Comparison of ENCODE assay signal across 9 mouse cellular contexts in genomic region chr2:164877376-164878215, GRCm38 (mm10). TPM values are rescaled to one million over a fixed set of nuclear protein-coding genes. Genes with fewer than 3 reads are reported as not detected.
DNase-seq lines count a peak whose midpoint lies in the region; ATAC-seq and TF ChIP-seq lines count a peak whose summit lies in the region.
"Not testable (repeated sequence)": the region's sequence is repeated elsewhere in the genome, so short reads cannot be mapped to it uniquely, and the experiment has no call there.
"Had no signal": no experiment of that assay in that cellular context is flagged by ENCODE, and none has a peak within 500 bp of the region (broad histone marks: within the 10 kb centered on the region; RNA-seq: fewer than 3 reads in every experiment).

No protein-coding gene starts in this region.

- not testable (repeated sequence) for TF ChIP-seq CTCF in ES-Bruce4 (IDR thresholded peaks at IDR 0.05; ENCODE audit: low read depth, low read length); spleen, adult 2 months (IDR thresholded peaks at IDR 0.05; ENCODE audit: extremely low read depth, insufficient read depth, insufficient read length, insufficient replicate concordance)
- peak; percentile 26; the same call in 1 of the 2 replicates for TF ChIP-seq CTCF in gastrocnemius, adult 2 months (IDR thresholded peaks at IDR 0.05)
- peak; percentile 33 for TF ChIP-seq CTCF in kidney, postnatal 0 days (IDR thresholded peaks at IDR 0.05; ENCODE audit: low read depth)
- peak; percentile 22 for TF ChIP-seq CTCF in liver, embryonic 14.5 days (IDR thresholded peaks at IDR 0.05; ENCODE audit: low read depth)

- not testable (repeated sequence) for TF ChIP-seq EP300 in ES-Bruce4 (IDR thresholded peaks at IDR 0.05; ENCODE audit: insufficient read depth, low read depth, low read length); liver, embryonic 14.5 days (IDR thresholded peaks at IDR 0.05; ENCODE audit: low read depth)

- not testable (repeated sequence) for H3K9me3 ChIP-seq in ES-Bruce4 (replicated peaks; ENCODE audit: control insufficient read depth, insufficient read depth, low read length, poor library complexity, severe bottlenecking); embryonic facial prominence, embryonic 12.5 days; hindbrain, embryonic 13.5 days; kidney, postnatal 0 days (replicated peaks; ENCODE audit: low read length); liver, embryonic 14.5 days (ENCODE audit: control insufficient read depth, low read length); midbrain, embryonic 13.5 days

- peak overlapping the region; percentile 85 for H3K4me2 ChIP-seq in embryonic facial prominence, embryonic 12.5 days (replicated peaks)
- peak overlapping the region; percentile 98 for H3K4me2 ChIP-seq in hindbrain, embryonic 13.5 days
- H3K4me2 ChIP-seq in kidney, postnatal 0 days (ENCODE audit: low read length): peak overlapping the region; percentile 93
- H3K4me2 ChIP-seq in liver, embryonic 14.5 days (ENCODE audit: low read depth): peak overlapping the region; percentile 87
- H3K4me2 ChIP-seq in midbrain, embryonic 13.5 days (replicated peaks): peak overlapping the region; percentile 91

- DNase-seq in gastrocnemius, adult 2 months: peak; percentile 11
- not testable (repeated sequence) for DNase-seq in kidney, postnatal 0 days (ENCODE audit: low spot score); liver, embryonic 14.5 days (ENCODE audit: low read depth in 3 of 3, low spot score in 3 of 3); spleen, adult 2 months (ENCODE audit: low read depth in 1 of 2, low spot score in 2 of 2)

- ATAC-seq in embryonic facial prominence, embryonic 12.5 days (ENCODE audit: insufficient number of reproducible peaks, insufficient read depth, low FRiP score, low TSS enrichment); hindbrain, embryonic 13.5 days (ENCODE audit: low FRiP score); kidney, postnatal 0 days (replicated peaks; ENCODE audit: low FRiP score, low read depth); liver, embryonic 14.5 days (ENCODE audit: insufficient read depth); midbrain, embryonic 13.5 days: not testable (repeated sequence)

- not testable (repeated sequence) for TF ChIP-seq POLR2A in ES-Bruce4 (IDR thresholded peaks at IDR 0.05; ENCODE audit: insufficient read depth, low read length); spleen, adult 2 months (IDR thresholded peaks at IDR 0.05; ENCODE audit: low read depth, low read length)

- intact Hi-C loops in gastrocnemius, adult 2 months (cut with DNase I): loop anchor here (2.0 kb wide), 1 partner anchor 45 kb away; the partner anchor contains the start of genes Ctsa and Neurl2

- peak overlapping the region; percentile 96 for H3K9ac ChIP-seq in ES-Bruce4 (ENCODE audit: low read depth, poor library complexity, severe bottlenecking)
- not testable (repeated sequence) for H3K9ac ChIP-seq in embryonic facial prominence, embryonic 12.5 days; hindbrain, embryonic 13.5 days; kidney, postnatal 0 days (ENCODE audit: low read depth, low read length); liver, embryonic 14.5 days (replicated peaks); midbrain, embryonic 13.5 days (replicated peaks)

- H3K36me3 ChIP-seq in ES-Bruce4 (ENCODE audit: control insufficient read depth, insufficient read depth, low read length, poor library complexity, severe bottlenecking); embryonic facial prominence, embryonic 12.5 days; hindbrain, embryonic 13.5 days; kidney, postnatal 0 days (ENCODE audit: insufficient read depth, low read length); liver, embryonic 14.5 days (replicated peaks; ENCODE audit: control insufficient read depth, insufficient read depth, low read depth); midbrain, embryonic 13.5 days; spleen, adult 2 months (ENCODE audit: control insufficient read depth, insufficient read depth, low read length): not testable (repeated sequence)

- peak overlapping the region; percentile 63 for H3K27ac ChIP-seq in ES-Bruce4 (ENCODE audit: insufficient read depth, low read length)
- H3K27ac ChIP-seq in embryonic facial prominence, embryonic 12.5 days; liver, embryonic 14.5 days; midbrain, embryonic 13.5 days: not testable (repeated sequence)
- peak overlapping the region; percentile 100 for H3K27ac ChIP-seq in gastrocnemius, adult 2 months
- peak overlapping the region; percentile 100; the same call in 1 of the 2 replicates for H3K27ac ChIP-seq in hindbrain, embryonic 13.5 days
- peak overlapping the region; percentile 100; the same call in 1 of the 2 replicates for H3K27ac ChIP-seq in kidney, postnatal 0 days
- H3K27ac ChIP-seq in spleen, adult 2 months (ENCODE audit: insufficient read depth, low read length): peak overlapping the region; percentile 84; the same call in 1 of the 2 replicates

- not testable (repeated sequence) for H3K4me1 ChIP-seq in ES-Bruce4 (ENCODE audit: control insufficient read depth, insufficient read depth, low read length)
- peaks cover 22% of the 10 kb centered on the region for H3K4me1 ChIP-seq in embryonic facial prominence, embryonic 12.5 days
- peaks cover 34% of the 10 kb centered on the region for H3K4me1 ChIP-seq in hindbrain, embryonic 13.5 days (replicated peaks)
- H3K4me1 ChIP-seq in kidney, postnatal 0 days (replicated peaks; ENCODE audit: insufficient read depth, low read length): peaks cover 13% of the 10 kb centered on the region
- peaks cover 8 to 18% of the 10 kb centered on the region in 2 experiments for H3K4me1 ChIP-seq in liver, embryonic 14.5 days (replicated peaks; ENCODE audit: control insufficient read depth in 2 of 2, insufficient read depth in 2 of 2, low read length in 1 of 2)
- peaks cover 31% of the 10 kb centered on the region for H3K4me1 ChIP-seq in midbrain, embryonic 13.5 days (replicated peaks)
- H3K4me1 ChIP-seq in spleen, adult 2 months (ENCODE audit: control insufficient read depth, insufficient read depth, insufficient read length): peaks cover 13% of the 10 kb centered on the region; the same call in 1 of the 2 replicates

- H3K4me3 ChIP-seq in ES-Bruce4 (ENCODE audit: low read depth, low read length): peak overlapping the region; percentile 70
- H3K4me3 ChIP-seq in embryonic facial prominence, embryonic 12.5 days: peak overlapping the region; percentile 85; the same call in 1 of the 2 replicates
- H3K4me3 ChIP-seq in gastrocnemius, adult 2 months: peak overlapping the region; percentile 95
- peak overlapping the region; percentile 81 for H3K4me3 ChIP-seq in hindbrain, embryonic 13.5 days
- H3K4me3 ChIP-seq in kidney, postnatal 0 days (replicated peaks; ENCODE audit: low read depth, low read length); spleen, adult 2 months (ENCODE audit: extremely low read depth, insufficient read depth, insufficient read length): not testable (repeated sequence)
- H3K4me3 ChIP-seq in liver, embryonic 14.5 days (ENCODE audit: insufficient read depth in 1 of 2, low read depth in 2 of 2, low read length in 2 of 2): peak overlapping the region; percentile 86 to 88
- H3K4me3 ChIP-seq in midbrain, embryonic 13.5 days (replicated peaks): peak overlapping the region; percentile 77; the same call in 1 of the 2 replicates

- WGBS in embryonic facial prominence, embryonic 12.5 days: 75% methylated on average over 11 of the region's 11 CpGs
- whole genome bisulfite sequencing in hindbrain, embryonic 13.5 days: 72% methylated on average over 11 of the region's 11 CpGs
- WGBS in kidney, postnatal 0 days: 69% methylated on average over 11 of the region's 11 CpGs
- WGBS in liver, embryonic 14.5 days (ENCODE audit: insufficient replicate concordance): 75% methylated on average over 11 of the region's 11 CpGs
- 73% methylated on average over 11 of the region's 11 CpGs for WGBS in midbrain, embryonic 13.5 days
- 71% methylated on average over 11 of the region's 11 CpGs for WGBS in spleen, adult 2 months

- not testable (repeated sequence) for H3K27me3 ChIP-seq in ES-Bruce4 (ENCODE audit: control insufficient read depth, insufficient read depth, low read length, poor library complexity, severe bottlenecking); embryonic facial prominence, embryonic 12.5 days; hindbrain, embryonic 13.5 days; kidney, postnatal 0 days (ENCODE audit: insufficient read depth, low read length); liver, embryonic 14.5 days (ENCODE audit: control insufficient read depth, insufficient read depth, low read length); midbrain, embryonic 13.5 days; spleen, adult 2 months (ENCODE audit: control insufficient read depth, insufficient read depth, low read length)

RNA-seq across cellular contexts. Expression of gene Pcif1, which starts 1.5 kb away (rescaled TPM):
- polyA plus RNA-seq in ES-Bruce4 (2011; ENCODE audit: insufficient read depth, insufficient read length, low read depth, missing spikeins): 30.2 and 30.9 TPM in 2 replicates
- polyA plus RNA-seq in embryonic facial prominence, embryonic 12.5 days (2016; fragmentation: Nextera tagmentation; extraction: Ambion mirVana): 83.0 and 89.9 TPM in 2 replicates
- total RNA-seq in gastrocnemius, adult 2 months (2021): 10 to 100 TPM; 25.6 TPM
- polyA plus RNA-seq in hindbrain, embryonic 13.5 days (2015; fragmentation: Nextera tagmentation; extraction: Ambion mirVana): 87.8 and 95.3 TPM in 2 replicates
- 70.0 and 76.5 TPM in 2 replicates for polyA plus RNA-seq in kidney, postnatal 0 days (2015; fragmentation: Nextera tagmentation; extraction: Ambion mirVana)
- 19.6 and 20.2 TPM in 2 replicates for polyA plus RNA-seq in liver, embryonic 14.5 days (2012; rRNA removed)
- 37.5 and 43.4 TPM in 2 replicates for polyA plus RNA-seq in liver, embryonic 14.5 days (2014; fragmentation: Nextera tagmentation; extraction: Ambion mirVana)
- polyA plus RNA-seq in midbrain, embryonic 13.5 days (2015; fragmentation: Nextera tagmentation; extraction: Ambion mirVana): 98.1 and 108 TPM in 2 replicates
- 33.2 and 36.7 TPM in 2 replicates for polyA plus RNA-seq in spleen, adult 2 months (2012; rRNA removed)

RNA-seq across cellular contexts. Expression of gene Pltp, which starts 20.1 kb away (rescaled TPM):
- polyA plus RNA-seq in ES-Bruce4 (2011; ENCODE audit: insufficient read depth, insufficient read length, low read depth, missing spikeins): 52.4 and 55.9 TPM in 2 replicates
- polyA plus RNA-seq in embryonic facial prominence, embryonic 12.5 days (2016; fragmentation: Nextera tagmentation; extraction: Ambion mirVana): 57.8 and 59.4 TPM in 2 replicates
- total RNA-seq in gastrocnemius, adult 2 months (2021): 10 to 100 TPM; 11.4 to 20.1 TPM
- 123 and 127 TPM in 2 replicates for polyA plus RNA-seq in hindbrain, embryonic 13.5 days (2015; fragmentation: Nextera tagmentation; extraction: Ambion mirVana)
- polyA plus RNA-seq in kidney, postnatal 0 days (2015; fragmentation: Nextera tagmentation; extraction: Ambion mirVana): 43.9 and 45.4 TPM in 2 replicates
- 8.4 and 9.6 TPM in 2 replicates for polyA plus RNA-seq in liver, embryonic 14.5 days (2012; rRNA removed)
- polyA plus RNA-seq in liver, embryonic 14.5 days (2014; fragmentation: Nextera tagmentation; extraction: Ambion mirVana): 7.6 and 10.0 TPM in 2 replicates
- 69.1 and 96.1 TPM in 2 replicates for polyA plus RNA-seq in midbrain, embryonic 13.5 days (2015; fragmentation: Nextera tagmentation; extraction: Ambion mirVana)
- 48.3 and 51.8 TPM in 2 replicates for polyA plus RNA-seq in spleen, adult 2 months (2012; rRNA removed)
- total RNA-seq: granulocyte monocyte progenitor cell, adult 5-6 weeks had no signal

RNA-seq across cellular contexts. Expression of gene Zfp335, which starts 34.0 kb away (rescaled TPM):
- polyA plus RNA-seq in ES-Bruce4 (2011; ENCODE audit: insufficient read depth, insufficient read length, low read depth, missing spikeins): 9.1 and 10.6 TPM in 2 replicates
- 16.9 and 17.4 TPM in 2 replicates for polyA plus RNA-seq in embryonic facial prominence, embryonic 12.5 days (2016; fragmentation: Nextera tagmentation; extraction: Ambion mirVana)
- total RNA-seq in gastrocnemius, adult 2 months (2021): 10 to 100 TPM in 1 of 2 experiments, 1 to 10 TPM in 1; 9.7 to 10.5 TPM
- polyA plus RNA-seq in hindbrain, embryonic 13.5 days (2015; fragmentation: Nextera tagmentation; extraction: Ambion mirVana): 13.1 and 13.9 TPM in 2 replicates
- 7.5 and 7.6 TPM in 2 replicates for polyA plus RNA-seq in kidney, postnatal 0 days (2015; fragmentation: Nextera tagmentation; extraction: Ambion mirVana)
- 8.8 and 10.1 TPM in 2 replicates for polyA plus RNA-seq in liver, embryonic 14.5 days (2012; rRNA removed)
- polyA plus RNA-seq in liver, embryonic 14.5 days (2014; fragmentation: Nextera tagmentation; extraction: Ambion mirVana): 4.0 and 5.2 TPM in 2 replicates
- polyA plus RNA-seq in midbrain, embryonic 13.5 days (2015; fragmentation: Nextera tagmentation; extraction: Ambion mirVana): 13.5 and 15.1 TPM in 2 replicates
- polyA plus RNA-seq in spleen, adult 2 months (2012; rRNA removed): 37.8 and 47.5 TPM in 2 replicates

RNA-seq across cellular contexts. Expression of gene Neurl2, which starts 44.3 kb away (rescaled TPM):
- 2.2 and 2.8 TPM in 2 replicates for polyA plus RNA-seq in ES-Bruce4 (2011; ENCODE audit: insufficient read depth, insufficient read length, low read depth, missing spikeins)
- polyA plus RNA-seq in embryonic facial prominence, embryonic 12.5 days (2016; fragmentation: Nextera tagmentation; extraction: Ambion mirVana): 6.7 and 7.4 TPM in 2 replicates
- 10 to 100 TPM; 31.1 to 37.0 TPM for total RNA-seq in gastrocnemius, adult 2 months (2021)
- polyA plus RNA-seq in hindbrain, embryonic 13.5 days (2015; fragmentation: Nextera tagmentation; extraction: Ambion mirVana): 5.4 and 5.9 TPM in 2 replicates
- polyA plus RNA-seq in kidney, postnatal 0 days (2015; fragmentation: Nextera tagmentation; extraction: Ambion mirVana): 9.2 and 9.4 TPM in 2 replicates
- polyA plus RNA-seq in liver, embryonic 14.5 days (2012; rRNA removed): 0.70 and 1.2 TPM in 2 replicates
- polyA plus RNA-seq in liver, embryonic 14.5 days (2014; fragmentation: Nextera tagmentation; extraction: Ambion mirVana): 1.0 and 1.5 TPM in 2 replicates
- polyA plus RNA-seq in midbrain, embryonic 13.5 days (2015; fragmentation: Nextera tagmentation; extraction: Ambion mirVana): 4.7 TPM in 2 replicates
- 5.7 and 9.6 TPM in 2 replicates for polyA plus RNA-seq in spleen, adult 2 months (2012; rRNA removed)

RNA-seq across cellular contexts. Expression of gene Ctsa, which starts 44.9 kb away (rescaled TPM):
- polyA plus RNA-seq in ES-Bruce4 (2011; ENCODE audit: insufficient read depth, insufficient read length, low read depth, missing spikeins): 75.3 and 83.4 TPM in 2 replicates
- polyA plus RNA-seq in embryonic facial prominence, embryonic 12.5 days (2016; fragmentation: Nextera tagmentation; extraction: Ambion mirVana): 120 and 124 TPM in 2 replicates
- total RNA-seq in gastrocnemius, adult 2 months (2021): 10 to 100 TPM; 50.2 to 58.1 TPM
- 101 and 109 TPM in 2 replicates for polyA plus RNA-seq in hindbrain, embryonic 13.5 days (2015; fragmentation: Nextera tagmentation; extraction: Ambion mirVana)
- 219 and 254 TPM in 2 replicates for polyA plus RNA-seq in kidney, postnatal 0 days (2015; fragmentation: Nextera tagmentation; extraction: Ambion mirVana)
- polyA plus RNA-seq in liver, embryonic 14.5 days (2012; rRNA removed): 69.5 and 82.7 TPM in 2 replicates
- 59.4 and 60.8 TPM in 2 replicates for polyA plus RNA-seq in liver, embryonic 14.5 days (2014; fragmentation: Nextera tagmentation; extraction: Ambion mirVana)
- polyA plus RNA-seq in midbrain, embryonic 13.5 days (2015; fragmentation: Nextera tagmentation; extraction: Ambion mirVana): 92.0 and 94.2 TPM in 2 replicates
- polyA plus RNA-seq in spleen, adult 2 months (2012; rRNA removed): 318 and 362 TPM in 2 replicates
